Mouse (Mus musculus) thymus, postnatal 4 days (tissue): ENCODE results near the gene Tuba1c.

Experiments
- DNase-seq: peaks from one replicate; pipeline ENCODE4 v3.0.0; 2021

The Tuba1c gene

GRCm38 (mm10) chr15:98997938-98998774 is 31.5 kb upstream of the Tuba1c start:
- no peak for DNase-seq

- no peak for DNase-seq
Observed at GRCm38 (mm10) chr15:98998775-98999157, 30.9 kb upstream of the Tuba1c start.

GRCm38 (mm10) chr15:99000535-99001283 is 29.0 kb upstream of the Tuba1c start:
- peak; percentile 65 for DNase-seq

- peak; percentile 32 for DNase-seq
Observed at GRCm38 (mm10) chr15:99001451-99001931, 28.2 kb upstream of the Tuba1c start.

- no peak for DNase-seq
Observed at GRCm38 (mm10) chr15:99003600-99003999, 26.1 kb upstream of the Tuba1c start.

- peak; percentile 68 for DNase-seq
Observed at GRCm38 (mm10) chr15:99008801-99009241, 20.9 kb upstream of the Tuba1c start.

- no peak for DNase-seq
Observed at GRCm38 (mm10) chr15:99010896-99011295, 18.8 kb upstream of the Tuba1c start.

GRCm38 (mm10) chr15:99011946-99012345 is 17.7 kb upstream of the Tuba1c start:
- no peak for DNase-seq

- no peak for DNase-seq
Observed at GRCm38 (mm10) chr15:99014496-99015030, 15.1 kb upstream of the Tuba1c start.

- no peak for DNase-seq
Observed at GRCm38 (mm10) chr15:99017355-99017761, 12.3 kb upstream of the Tuba1c start.

GRCm38 (mm10) chr15:99017986-99018385 is 11.7 kb upstream of the Tuba1c start:
- DNase-seq = no peak

- DNase-seq = no peak
Observed at GRCm38 (mm10) chr15:99018630-99019029, 11.1 kb upstream of the Tuba1c start.

GRCm38 (mm10) chr15:99019436-99019835 is 10.3 kb upstream of the Tuba1c start:
- no peak for DNase-seq

- DNase-seq = no peak
Observed at GRCm38 (mm10) chr15:99020171-99020570, 9.5 kb upstream of the Tuba1c start.

- no peak for DNase-seq
Observed at GRCm38 (mm10) chr15:99021255-99021654, 8.4 kb upstream of the Tuba1c start.

GRCm38 (mm10) chr15:99024668-99025314 is 4.9 kb upstream of the Tuba1c start:
- DNase-seq = peak; percentile 92

GRCm38 (mm10) chr15:99025414-99025813 is 4.3 kb upstream of the Tuba1c start:
- DNase-seq = peak; percentile 24

GRCm38 (mm10) chr15:99026259-99026658 is 3.4 kb upstream of the Tuba1c start:
- DNase-seq = peak; percentile 78

GRCm38 (mm10) chr15:99027116-99027515 is 2.6 kb upstream of the Tuba1c start:
- DNase-seq = no peak

GRCm38 (mm10) chr15:99028874-99029458 is 725 bp upstream of the Tuba1c start:
- no peak for DNase-seq

GRCm38 (mm10) chr15:99030585-99031387 is 1.1 kb downstream of the Tuba1c start:
- DNase-seq = peak; percentile 38

- DNase-seq = no peak
Observed at GRCm38 (mm10) chr15:99031388-99031675, 1.6 kb downstream of the Tuba1c start.
